Comparison of ENCODE assay signal across 19 mouse cellular contexts in the genomic region with DNA sequence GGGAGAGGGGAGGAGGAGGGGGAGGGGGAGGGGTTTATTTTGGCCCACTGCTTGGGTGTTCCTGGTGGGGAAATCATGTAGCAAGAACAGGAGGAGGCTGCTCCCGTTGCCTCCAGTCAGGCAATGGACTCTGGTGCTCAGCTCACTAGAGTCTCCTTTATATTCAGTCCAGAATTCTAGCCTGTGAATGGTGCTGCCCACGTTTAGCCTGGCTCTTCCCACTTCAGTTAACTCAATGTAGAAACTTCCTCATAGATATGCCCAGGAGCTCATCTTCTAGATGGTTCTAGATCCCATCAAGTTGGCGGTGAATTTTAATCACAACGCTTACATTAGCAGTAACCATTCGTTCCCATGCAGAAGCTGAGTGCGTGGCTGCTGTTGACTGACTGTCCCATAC.
"Had no signal": no experiment of that assay in that cellular context is flagged by ENCODE, and none has a peak within 500 bp of the region (broad histone marks: within the 10 kb centered on the region; RNA-seq: fewer than 3 reads in every experiment).

No protein-coding gene starts in this region.

- H3K36me3 ChIP-seq: limb, embryonic 15.5 days; neural tube, embryonic 12.5 days had no signal

- ATAC-seq: liver, postnatal 0 days; lung, postnatal 0 days had no signal

- H3K27me3 ChIP-seq: limb, embryonic 12.5 days; limb, embryonic 15.5 days; neural tube, embryonic 12.5 days; stomach, embryonic 15.5 days had no signal

- H3K4me3 ChIP-seq: left cerebral cortex, adult 2 months; limb, embryonic 12.5 days; limb, embryonic 15.5 days; neural tube, embryonic 12.5 days; stomach, embryonic 15.5 days had no signal

- DNase-seq: kidney, adult 18-20 months; kidney, postnatal 10 days; layer of hippocampus, postnatal 36 days; left cerebral cortex, postnatal 4 days; liver, postnatal 0 days; lung, embryonic 14.5 days; midbrain, embryonic 14.5 days; right cerebral cortex, postnatal 14 days; spleen, adult 18-20 months; thymus, postnatal 25 days had no signal

- H3K4me1 ChIP-seq: stomach, embryonic 15.5 days had no signal

- H3K9ac ChIP-seq: limb, embryonic 12.5 days; limb, embryonic 15.5 days; liver, embryonic 14.5 days; liver, postnatal 0 days; lung, embryonic 14.5 days; neural tube, embryonic 12.5 days; stomach, embryonic 15.5 days had no signal

- H3K27ac ChIP-seq: left cerebral cortex, adult 2 months; limb, embryonic 12.5 days; limb, embryonic 15.5 days; liver, embryonic 14.5 days; macrophage; neural tube, embryonic 12.5 days; stomach, embryonic 15.5 days had no signal

- H3K9me3 ChIP-seq: limb, embryonic 12.5 days; limb, embryonic 15.5 days; neural tube, embryonic 12.5 days; stomach, embryonic 15.5 days had no signal

- H3K4me2 ChIP-seq: limb, embryonic 12.5 days; limb, embryonic 15.5 days; liver, embryonic 11.5 days; lung, embryonic 14.5 days; neural tube, embryonic 12.5 days; stomach, embryonic 15.5 days had no signal
